Mouse (Mus musculus) right cerebral cortex, adult 2 months (tissue): ENCODE measurements at regions not wholly inside any gene's neighbourhood (a gene's known extent, or its start where the extent isn't known, plus 50 kb on each side); places are given as distances from the start of the nearest gene placed in this dataset.

Source experiments
- DNase-seq, 2 experiments: peaks; one replicate each; pipeline ENCODE4 v3.0.0; 2021 to 2022; ENCODE audit warnings: low spot score in 2 of 2

DNA sequence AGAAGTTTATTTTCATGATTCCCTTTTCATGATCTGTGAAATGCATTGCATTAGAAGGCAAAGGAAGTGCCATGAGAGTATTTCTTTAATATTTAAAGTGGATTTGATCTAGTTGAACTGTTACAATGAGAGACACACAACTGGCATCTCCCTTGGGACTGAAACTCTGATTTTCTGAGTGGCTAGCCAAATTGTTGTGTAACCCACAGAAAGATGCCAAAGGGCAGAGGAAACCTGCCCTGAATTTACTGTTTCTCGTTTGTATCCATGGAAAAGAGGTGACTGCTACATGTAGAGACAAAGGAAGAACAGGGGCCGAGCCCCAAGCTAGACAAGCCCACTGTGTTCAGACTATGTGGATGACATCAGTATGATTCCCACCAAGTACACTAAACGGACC, 360.4 kb upstream of the Cited2 start:
- DNase-seq = no peak

DNA sequence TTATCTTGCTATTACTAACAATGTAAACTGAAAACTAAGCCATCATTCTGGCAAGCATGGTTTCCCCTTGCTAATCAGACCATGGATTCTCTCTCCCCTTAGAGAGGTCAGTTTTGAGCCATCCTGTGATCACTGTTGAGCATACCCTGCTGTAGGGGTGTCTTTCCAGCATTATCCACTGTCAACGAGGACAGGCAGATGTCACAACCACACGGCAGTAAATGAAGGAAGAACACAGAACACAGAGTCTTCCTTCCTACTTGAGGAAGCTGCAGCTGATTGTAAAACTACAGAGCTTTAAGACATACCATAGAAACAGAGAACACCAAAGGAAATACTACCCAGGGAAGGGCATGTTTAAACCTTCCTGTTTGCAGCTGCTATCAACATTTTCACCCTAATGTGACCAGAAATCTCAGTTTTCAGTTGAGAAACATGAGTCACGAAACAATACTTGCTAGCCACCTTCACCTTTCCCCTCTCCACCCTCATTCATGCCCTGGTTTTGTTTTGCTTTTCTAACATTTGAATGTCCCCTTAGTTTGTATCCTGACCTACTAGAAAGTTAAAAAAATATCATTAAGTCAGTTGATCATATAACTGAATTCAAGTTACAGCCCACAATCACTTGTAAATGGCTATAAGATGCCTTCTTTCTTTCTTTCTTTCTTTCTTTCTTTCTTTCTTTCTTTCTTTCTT, 356.8 kb upstream of the Cited2 start:
- no peak for DNase-seq

DNA sequence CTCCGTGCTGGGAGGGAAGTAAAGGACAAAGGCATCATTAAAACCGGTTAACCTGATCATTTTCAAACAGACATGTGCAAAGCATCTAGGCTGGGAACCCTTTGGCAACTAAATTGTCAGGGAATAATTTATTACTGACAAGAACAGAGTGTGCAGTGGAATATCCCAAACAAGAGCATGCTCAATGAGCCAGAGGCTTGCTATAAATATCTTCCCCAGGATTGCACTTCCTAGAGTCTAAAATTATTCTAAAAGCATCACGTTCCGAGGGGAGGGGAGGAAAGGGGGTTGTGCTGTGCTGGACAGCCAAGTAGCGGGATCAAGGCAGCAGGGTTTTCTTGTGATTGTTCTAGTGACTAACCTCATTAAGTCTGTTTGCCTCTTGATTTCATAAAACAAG, 356.0 kb upstream of the Cited2 start:
- DNase-seq = peak; percentile 14 to 22

DNA sequence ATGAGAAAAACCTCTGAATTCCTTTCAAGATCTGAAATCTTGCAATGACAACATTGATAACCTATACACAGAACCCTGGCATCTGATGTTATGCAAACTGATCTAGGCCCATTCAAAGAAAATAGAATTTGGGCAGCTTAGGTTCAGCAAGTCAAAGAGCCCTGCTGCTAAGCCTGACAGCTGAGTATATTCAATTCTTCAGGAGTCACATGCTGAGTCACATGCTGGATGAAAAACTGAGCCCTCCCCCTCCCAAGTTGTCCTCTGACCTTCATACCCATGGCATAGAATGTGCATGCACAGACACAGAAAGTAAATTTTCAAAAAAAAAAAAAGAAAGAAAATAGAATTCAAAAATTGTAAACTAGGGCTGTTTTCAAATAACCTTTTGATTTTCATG, 355.6 kb upstream of the Cited2 start:
- no peak for DNase-seq

DNA sequence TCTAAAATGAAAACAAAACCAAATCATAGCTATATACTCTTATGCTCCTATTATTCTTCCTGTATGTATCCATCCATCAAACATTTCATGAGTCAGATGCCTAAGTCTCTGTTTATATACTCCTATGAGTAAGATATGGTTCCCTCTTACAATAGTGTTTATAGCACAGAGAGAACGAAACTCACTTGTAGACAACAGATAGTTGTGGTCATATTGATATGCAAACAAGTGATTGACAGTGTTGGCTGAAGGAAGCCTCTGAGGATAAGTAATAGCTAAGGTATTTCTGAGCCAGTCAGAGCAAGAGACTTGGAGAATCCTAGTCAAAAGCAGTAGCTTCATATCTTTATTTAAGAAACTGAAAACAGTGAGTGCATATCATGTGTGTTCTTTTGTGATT, 354.4 kb upstream of the Cited2 start:
- no peak for DNase-seq

DNA sequence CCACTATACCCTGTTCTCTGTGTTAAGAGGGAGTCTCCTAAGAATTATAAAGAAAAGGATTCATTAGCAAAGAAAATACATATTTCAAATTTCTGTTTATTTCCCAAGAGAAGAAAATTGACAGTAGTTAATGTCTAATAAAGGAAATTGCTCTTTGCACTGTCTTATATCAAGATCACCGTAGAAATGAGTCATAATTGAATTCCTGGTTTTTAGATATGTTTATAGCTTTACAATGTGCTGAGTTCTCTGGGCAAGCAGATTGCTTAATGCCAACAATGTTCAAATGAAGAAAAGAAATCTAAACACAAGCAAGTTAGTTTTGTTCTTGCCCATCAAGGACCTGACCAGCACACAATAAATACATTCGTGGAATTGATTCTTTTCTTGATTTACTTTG, 350.1 kb upstream of the Cited2 start:
- no peak for DNase-seq

DNA sequence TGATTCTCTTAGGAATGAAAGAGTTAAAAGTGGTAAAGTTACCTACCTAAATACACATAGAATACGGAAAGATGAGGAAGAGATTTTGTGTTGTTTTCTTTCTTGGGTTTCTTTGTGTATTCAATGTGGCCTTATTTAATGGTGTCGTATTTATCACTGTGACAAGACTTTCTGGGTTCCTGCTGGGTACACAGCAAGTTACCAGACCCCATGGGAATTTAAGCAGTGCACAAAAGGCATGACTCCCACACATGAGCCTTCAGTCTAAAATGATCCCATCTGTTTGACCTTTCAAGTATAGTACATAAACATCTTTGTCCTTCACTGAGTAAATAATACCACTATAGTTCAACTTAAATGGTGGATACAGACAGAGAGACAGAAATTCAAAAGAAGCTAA, 349.0 kb upstream of the Cited2 start:
- DNase-seq = no peak

DNA sequence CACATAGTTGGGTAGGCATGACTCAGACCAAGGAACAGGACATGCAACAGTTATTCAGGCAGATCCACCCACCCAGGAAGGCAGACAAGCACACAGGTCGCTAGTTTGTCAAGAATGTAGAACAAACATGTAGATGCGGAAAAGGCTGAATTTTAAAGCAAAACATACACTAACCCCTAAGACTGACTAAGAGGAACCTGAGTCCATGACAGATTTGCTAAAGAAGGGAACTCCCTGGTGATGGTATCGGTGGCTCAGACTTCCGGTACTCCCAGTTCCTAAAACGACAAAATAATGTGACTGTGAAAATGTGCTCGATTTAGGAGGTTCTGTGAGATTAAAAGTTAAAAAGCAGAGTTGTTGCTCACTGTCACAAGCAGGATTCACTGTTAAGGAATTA, 340.0 kb upstream of the Cited2 start:
- no peak for DNase-seq

DNA sequence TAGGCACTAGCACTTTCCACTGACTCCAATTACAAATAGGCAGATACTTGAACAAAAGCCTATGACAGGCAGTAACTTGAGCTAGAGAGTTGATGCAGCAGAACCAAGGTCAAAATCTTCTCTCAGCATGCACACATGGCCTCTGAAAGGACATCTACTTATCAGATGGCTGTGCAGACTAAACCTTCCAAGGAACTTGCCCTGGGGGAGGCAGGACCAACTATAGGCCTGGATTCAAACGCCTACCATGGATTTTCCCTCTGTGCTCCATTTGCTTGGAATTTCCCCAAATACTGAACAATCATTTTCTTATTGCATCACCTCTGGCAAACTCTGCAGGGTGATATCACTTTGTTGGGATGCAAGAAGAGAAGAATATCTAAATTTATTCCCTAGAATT, 337.8 kb upstream of the Cited2 start:
- DNase-seq = no peak

DNA sequence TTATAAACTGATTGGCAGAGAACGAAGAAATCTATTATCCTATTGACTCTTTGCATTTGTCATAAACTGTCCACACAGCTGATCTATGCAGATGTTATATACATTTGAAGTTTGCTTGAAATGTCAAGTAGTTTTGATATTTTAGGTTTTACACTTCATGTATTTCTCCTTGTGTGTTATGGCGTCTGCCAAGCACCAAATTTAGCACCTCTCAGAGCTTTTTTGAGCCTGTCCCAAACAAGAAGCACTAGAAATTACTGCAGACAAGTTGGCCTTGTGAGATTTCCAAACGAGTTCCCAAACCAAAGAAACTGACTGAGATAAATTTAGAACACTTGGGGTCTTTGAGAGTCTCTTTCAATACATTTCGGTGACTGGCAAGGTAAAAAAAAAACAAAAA, 335.7 kb upstream of the Cited2 start:
- no peak for DNase-seq

DNA sequence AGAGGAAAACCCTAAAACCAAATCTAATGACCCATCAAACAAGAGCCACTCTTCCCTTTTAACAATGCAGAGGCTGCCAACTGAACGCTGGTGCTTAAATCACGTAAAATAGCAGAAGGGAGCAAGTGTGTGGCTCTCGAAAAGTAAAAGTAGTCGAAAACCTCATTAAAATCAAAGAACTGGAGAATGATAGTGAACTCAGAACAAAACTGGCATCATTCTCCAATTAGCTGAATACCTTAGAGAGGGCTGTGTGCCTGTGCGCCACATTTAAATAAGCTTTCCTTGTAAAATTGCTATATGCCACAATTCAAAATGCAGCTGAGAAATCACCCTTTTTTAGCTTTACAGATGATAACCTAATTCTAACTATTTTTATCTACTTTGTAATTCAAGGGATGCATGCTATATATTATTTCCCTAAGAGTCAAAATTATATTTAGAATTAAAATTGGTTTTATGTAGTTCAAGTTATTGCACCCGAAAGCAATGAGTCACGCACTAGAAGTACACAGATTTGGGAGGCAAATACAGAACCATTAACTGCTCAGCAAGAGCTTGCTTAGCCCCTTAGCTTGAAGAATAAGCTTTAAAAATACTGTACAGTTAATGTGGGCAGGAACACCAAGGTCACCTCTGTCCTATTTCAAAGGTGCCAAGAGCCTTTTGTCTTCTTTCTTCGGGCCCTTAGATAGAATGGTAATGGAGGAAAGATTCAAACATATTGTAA, 327.4 kb upstream of the Cited2 start:
- DNase-seq = peak in 1 of 2 experiments; percentile 4

DNA sequence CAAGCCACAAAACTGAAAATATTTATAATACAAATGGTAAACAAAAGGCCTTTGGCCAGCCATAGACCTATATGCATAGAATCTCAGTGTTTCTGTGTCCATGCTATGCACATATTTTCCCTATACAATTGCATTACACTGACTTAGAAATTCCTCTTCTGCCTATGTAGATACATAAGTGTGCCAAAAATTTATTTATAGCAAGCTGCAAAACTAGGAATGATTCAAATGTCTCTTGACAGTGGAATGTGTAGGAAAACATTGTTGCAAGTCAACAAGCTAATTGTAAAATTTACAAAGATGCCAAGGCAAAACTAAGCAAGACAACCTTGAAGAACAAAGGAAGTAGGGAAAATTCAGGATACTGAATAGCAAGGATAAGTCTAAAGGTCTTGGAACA, 319.1 kb upstream of the Cited2 start:
- no peak for DNase-seq

DNA sequence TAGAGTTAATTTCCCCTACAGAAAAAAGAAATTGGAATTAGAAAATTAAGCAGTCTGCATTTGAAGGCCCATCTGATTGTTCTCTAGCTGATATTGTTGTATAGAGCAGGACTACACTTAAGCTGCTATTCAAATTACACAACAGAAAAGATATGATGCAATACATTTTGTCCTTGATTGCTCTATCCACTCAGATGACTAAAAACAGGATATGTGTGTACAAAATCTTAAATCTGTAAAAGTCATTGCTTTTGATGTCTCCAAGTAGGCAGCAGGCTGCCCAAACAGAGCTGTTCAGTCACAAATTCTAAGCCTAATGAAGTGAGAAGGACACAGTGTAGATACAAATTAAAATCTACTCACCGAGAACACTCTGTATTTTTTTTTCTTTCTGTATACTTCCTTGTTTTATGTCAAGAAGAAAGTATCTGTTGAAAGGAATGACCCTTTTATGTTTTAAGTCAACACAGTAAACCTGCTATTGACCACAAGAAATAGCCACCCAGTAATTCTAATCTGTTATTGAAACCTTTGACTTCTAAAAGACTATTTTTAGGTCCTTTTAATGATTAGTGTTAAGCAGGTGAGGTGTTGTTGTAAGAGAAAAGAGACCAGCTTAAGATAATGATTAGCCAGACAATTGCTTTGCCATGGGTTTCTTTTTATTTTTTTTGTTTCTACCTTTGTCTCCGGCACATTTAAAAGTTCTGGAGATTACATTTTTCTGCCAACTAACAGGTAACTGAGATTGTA, 315.0 kb upstream of the Cited2 start:
- no peak for DNase-seq

DNA sequence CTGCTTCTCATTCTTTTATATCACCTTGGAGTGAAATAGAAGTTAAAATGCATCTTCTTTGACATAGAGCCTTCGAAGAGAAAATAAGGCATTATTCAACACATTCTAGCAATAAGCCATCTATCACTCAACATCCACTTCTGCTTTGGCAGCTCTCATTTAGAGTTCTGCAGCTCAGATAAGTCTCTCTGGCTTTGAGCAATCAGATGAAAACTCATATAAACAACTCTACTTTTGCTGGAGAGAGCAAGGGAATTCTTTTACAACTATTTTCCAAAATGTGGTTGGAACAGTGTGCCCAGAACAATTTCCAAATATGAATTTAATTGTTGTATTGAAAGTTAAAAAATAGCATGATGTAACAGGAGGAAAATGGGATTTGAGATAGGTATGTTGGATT, 314.2 kb upstream of the Cited2 start:
- no peak for DNase-seq

DNA sequence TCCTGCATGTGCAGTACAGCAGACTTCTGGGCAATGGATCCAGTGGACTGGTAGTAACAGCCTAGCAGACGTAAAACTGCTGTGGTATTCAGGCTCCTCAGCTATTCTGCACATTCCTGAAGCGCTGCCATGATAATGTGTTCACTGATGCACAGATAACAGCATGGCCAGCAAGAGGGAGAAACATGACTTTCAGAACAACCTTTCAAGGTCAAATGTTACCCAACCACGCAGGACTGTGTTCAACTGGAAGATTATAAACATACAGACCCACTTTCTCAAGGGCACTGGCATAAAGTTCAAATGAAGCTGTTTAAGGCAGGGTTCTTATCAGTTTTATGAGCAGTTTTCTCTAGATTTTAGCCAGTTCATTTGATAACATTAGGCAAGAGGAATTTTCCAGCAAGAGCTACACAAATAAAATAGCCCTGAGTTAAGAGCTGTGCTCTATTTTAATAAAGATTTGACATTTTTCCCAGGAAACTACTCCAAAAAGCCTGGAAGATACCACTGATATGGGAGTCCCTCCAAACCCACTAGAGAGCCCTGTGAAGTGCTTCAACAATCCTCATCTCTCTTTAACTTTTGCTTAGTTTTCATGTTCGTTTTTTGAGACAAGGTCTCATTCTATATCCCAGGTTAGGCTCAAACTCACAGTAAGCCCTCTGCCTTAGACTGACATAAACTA, 311.6 kb upstream of the Cited2 start:
- no peak for DNase-seq

DNA sequence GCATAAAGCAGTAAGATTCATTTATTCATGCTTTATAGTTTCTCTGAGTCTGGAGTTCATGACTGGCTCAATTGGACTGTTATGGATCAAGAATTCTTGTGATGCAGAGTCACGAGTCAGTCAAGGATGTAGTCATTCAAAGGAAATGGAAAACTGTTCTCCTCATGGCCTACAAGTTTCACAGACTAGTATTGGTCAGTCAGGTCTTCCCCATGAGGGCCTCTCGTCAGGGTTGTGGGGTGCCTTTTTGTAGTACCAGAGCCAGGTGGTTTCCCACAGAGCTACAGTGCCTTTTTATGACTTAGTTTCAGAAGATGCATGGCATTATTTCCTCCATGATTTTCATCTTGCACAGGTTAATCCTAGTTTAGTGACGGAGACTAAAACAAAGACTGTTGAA, 307.9 kb upstream of the Cited2 start:
- no peak for DNase-seq

DNA sequence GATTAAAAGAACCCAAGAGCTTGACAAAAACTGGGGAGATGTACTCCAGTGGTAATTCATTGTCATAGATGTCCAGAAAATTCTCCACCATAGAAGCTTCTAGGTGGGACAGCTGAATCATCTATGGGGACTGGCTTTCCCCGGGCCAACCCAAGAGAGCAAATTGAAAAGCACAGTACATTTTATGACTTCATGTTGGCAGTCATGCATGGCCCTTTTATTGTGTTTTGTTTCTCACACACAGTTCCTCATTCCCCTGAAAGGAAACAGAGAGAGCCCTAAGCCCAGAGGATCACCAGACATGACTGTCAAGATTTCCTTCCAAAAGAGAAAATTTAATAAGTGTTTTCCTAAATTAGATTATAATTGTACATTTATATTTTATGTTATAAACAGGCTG, 306.9 kb upstream of the Cited2 start:
- DNase-seq = no peak

DNA sequence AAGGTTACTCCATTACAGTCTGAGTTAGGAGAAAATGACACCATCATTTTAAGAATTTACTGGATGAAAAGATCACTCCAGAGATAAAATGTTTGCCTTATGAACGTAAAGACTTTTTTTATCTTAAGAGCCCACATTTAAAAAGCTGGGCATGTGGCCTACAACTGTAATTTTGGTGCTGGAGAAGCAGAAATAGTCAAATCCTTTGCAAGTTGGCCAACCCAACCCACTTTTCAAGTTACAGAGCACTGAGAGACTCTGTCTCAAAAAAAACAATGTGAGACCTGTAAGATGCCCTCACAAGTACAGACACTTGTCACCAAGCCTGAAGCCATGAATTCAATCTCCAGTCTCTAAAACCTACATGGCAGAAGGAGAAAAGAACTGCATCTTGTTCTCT, 305.6 kb upstream of the Cited2 start:
- DNase-seq = no peak

DNA sequence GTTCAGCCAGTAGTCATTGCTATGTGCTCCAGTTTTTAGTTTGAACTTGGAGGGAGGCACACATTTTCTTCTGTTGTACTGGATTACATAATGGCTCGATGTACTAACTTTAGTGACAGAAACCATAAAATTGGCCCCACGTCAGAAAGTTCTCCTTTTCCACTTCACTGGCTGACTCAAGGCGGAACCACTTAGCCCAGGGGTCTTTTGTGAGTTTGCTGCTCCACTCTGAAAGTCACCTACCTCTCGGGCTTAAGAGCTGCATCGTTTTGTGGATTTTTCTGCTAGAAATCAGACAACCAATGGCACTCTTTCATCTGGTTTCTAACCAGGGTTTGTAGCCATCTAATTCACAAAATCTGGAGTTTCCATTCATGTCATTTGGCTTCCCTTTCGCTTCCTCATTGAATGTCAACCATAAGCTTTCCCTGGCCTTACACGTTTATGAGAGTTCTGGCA, 304.8 kb upstream of the Cited2 start:
- peak in 1 of 2 experiments; percentile 18 for DNase-seq

DNA sequence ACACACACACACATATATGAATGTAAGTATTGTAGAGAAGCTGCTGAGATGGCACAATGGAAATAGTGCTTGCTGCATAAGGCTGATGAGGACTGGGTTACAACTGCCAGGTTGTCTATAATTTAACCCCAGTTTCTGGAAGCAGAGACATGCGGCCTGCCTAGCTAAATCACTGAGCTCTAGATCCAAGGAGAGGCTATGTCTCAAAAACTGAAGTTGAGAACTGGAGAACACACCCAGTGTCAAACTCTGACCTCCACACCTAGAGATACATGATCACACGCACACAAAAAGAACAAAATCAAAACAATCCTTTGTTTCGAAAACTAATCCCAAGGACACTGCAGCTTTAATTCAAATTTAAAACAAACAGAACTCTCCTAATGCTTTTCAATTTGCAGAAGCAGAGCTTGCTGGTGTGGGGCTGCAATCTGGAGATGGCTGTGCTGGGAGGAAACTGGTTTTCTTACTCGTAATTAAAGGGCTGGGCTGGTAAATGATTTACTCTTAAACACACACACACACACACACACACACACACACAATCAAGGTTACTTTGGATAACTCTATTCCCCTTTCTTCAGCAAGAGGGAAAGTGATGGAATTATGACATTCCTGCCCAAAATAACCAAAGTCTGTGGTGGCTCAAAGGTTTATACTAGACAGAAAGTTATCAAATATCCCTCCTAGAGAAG, 299.3 kb upstream of the Cited2 start:
- no peak for DNase-seq

DNA sequence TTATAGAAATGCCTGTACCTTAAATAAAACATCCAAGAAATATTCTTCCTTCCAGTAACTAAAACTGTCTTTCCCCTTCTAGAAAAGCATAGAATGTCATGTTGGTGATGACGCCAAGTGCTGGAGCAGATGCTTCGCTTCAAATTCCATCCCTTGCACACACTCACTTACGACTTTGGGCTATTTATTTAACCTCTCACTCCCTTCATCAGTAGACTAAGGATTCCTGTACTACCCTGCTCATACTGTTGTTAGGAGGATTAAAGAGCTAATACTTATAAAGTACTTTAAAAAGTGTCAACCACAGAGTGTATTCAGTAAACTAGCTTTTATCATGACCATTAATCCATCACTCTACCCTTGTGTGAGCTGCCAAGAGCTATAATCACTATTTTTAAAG, 296.8 kb upstream of the Cited2 start:
- no peak for DNase-seq

DNA sequence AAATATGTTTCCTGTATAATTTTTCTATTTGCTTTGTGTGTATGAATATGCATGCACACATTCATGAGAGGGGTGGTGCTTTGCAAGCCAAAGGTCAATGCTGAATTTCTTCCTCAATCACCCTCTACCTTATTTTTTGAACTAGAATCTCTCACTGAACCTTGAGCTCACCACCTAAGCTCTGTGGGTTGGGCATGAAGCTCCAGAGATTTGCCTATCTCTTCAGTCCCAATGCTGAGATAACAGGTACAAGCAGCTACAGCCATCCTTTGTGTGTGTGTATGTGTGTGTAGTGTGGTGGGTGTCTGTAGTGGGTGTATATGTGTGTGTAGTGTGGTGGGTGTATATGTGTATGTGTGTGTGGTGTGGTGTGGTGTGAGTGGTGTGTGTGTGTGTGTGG, 295.7 kb upstream of the Cited2 start:
- DNase-seq = no peak
